Mouse (Mus musculus) midbrain, embryonic 13.5 days (tissue): ENCODE results near the gene Traf3ip3. TPM values are rescaled to one million over a fixed set of nuclear protein-coding genes. Genes with fewer than 3 reads are reported as not detected.

ENCODE experiments used
- ATAC-seq: fragments of 200-750 bp; cut with Nextera tagmentation; 2 replicates; pipeline ENCODE4 v1.8.0; 2017; ENCODE audit warnings: mild to moderate bottlenecking, moderate TSS enrichment, moderate library complexity
- H3K27ac ChIP-seq: fragments of 300-500 bp; sonication (generic); 2 replicates; pipeline ENCODE4 v1.5.1; 2015; ENCODE audit warnings: inconsistent platforms, mild to moderate bottlenecking, moderate library complexity
- H3K27me3 ChIP-seq: fragments of 300-500 bp; sonication (generic); 2 replicates; pipeline ENCODE4 v1.6.1; 2015; ENCODE audit warnings: mild to moderate bottlenecking, inconsistent platforms
- H3K36me3 ChIP-seq: fragments of 300-500 bp; sonication (generic); 2 replicates; pipeline ENCODE4 v1.6.1; 2015; ENCODE audit warnings: mild to moderate bottlenecking, inconsistent platforms
- H3K4me1 ChIP-seq: fragments of 300-500 bp; sonication (generic); replicated peaks from 2 replicates; pipeline ENCODE4 v1.6.1; 2015; ENCODE audit warnings: inconsistent platforms
- H3K4me2 ChIP-seq: fragments of 300-500 bp; sonication (generic); replicated peaks from 2 replicates; pipeline ENCODE4 v1.6.1; 2015; ENCODE audit warnings: moderate library complexity, mild to moderate bottlenecking, inconsistent platforms
- H3K4me3 ChIP-seq: fragments of 300-500 bp; sonication (generic); replicated peaks from 2 replicates; pipeline ENCODE4 v1.5.1; 2015; ENCODE audit warnings: mild to moderate bottlenecking, inconsistent platforms
- H3K9ac ChIP-seq: fragments of 300-500 bp; sonication (generic); replicated peaks from 2 replicates; pipeline ENCODE4 v1.6.1; 2015; ENCODE audit warnings: mild to moderate bottlenecking, inconsistent platforms
- H3K9me3 ChIP-seq: fragments of 300-500 bp; sonication (generic); 2 replicates; pipeline ENCODE4 v1.6.1; 2016; ENCODE audit warnings: mild to moderate bottlenecking, inconsistent platforms
- WGBS: fragments of 180-500 bp; shearing (Covaris S2); methylation state at CpG from one replicate; pipeline ENCODE4 v1.1.7; 2015; 5-methylcytosine and 5-hydroxymethylcytosine counted together
- polyA plus RNA-seq: library from polyadenylated mRNA; unstranded; fragments of >200 nt; fragmentation: Nextera tagmentation; extraction: Ambion mirVana; gene quantifications from 2 replicates; pipeline ENCODE4 v1.2.1, GENCODE M21; 2015

The Traf3ip3 gene
- polyA plus RNA-seq, 1 experiment from 2014 or later = 1.1 TPM

- Histone ChIP-seq H3K27me3 (no peaks in the 10 kb centered on the region), H3K4me3 (peak overlapping the region; percentile 83), H3K4me2 (peak overlapping the region; percentile 66), H3K9me3 (no peaks in the 10 kb centered on the region), H3K27ac (peak overlapping the region; percentile 83), H3K9ac (peak overlapping the region; percentile 78), H3K4me1 (peaks cover 45% of the 10 kb centered on the region), H3K36me3 (no peaks in the 10 kb centered on the region)
- 23% methylated on average over 9 of the region's 9 CpGs for WGBS
- no peak for ATAC-seq
Observed at GRCm38 (mm10) chr1:193173810-193174129, 27.7 kb downstream of the Traf3ip3 start.

GRCm38 (mm10) chr1:193172991-193173809 lies 28.3 kb downstream of the Traf3ip3 start:
- WGBS = 2% methylated on average over 48 of the region's 48 CpGs
- no peaks in the 10 kb centered on the region for H3K9me3 ChIP-seq
- peak overlapping the region; percentile 66 for H3K4me2 ChIP-seq

DNA sequence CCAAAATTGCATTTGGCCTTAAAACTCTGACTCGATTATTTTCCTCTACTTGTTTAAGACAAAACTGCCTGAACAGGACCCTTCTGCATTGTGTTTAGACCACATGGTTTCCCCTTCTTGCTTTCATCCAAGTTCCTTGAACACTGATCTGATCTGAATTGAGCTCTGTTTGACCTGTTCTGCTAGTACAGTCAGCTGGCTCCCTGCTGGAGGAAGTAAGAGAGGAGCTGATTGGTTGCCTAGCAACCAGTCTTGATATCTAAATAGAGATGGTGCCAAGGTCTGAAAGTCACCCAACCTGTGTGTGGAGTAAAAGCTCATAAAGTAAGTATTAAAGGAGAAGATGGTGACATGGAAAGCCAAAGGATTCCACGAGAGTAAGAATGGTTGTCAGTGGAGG lies 31.6 kb downstream of the Traf3ip3 start:
- H3K36me3 ChIP-seq = no peaks in the 10 kb centered on the region
- no peaks in the 10 kb centered on the region for H3K27me3 ChIP-seq
- no peak overlapping the region for H3K27ac ChIP-seq
- no peaks in the 10 kb centered on the region for H3K9me3 ChIP-seq
- peaks cover 31% of the 10 kb centered on the region for H3K4me1 ChIP-seq
- no peak overlapping the region for H3K9ac ChIP-seq
- 74% methylated on average over 2 of the region's 2 CpGs for WGBS
- H3K4me3 ChIP-seq = no peak overlapping the region
- H3K4me2 ChIP-seq = no peak overlapping the region
- no peak for ATAC-seq

More at GRCm38 (mm10) chr1:193172991-193173809, 28.3 kb downstream of the Traf3ip3 start:
- ATAC-seq = peak; percentile 99
- Histone ChIP-seq H3K4me3 (peak overlapping the region; percentile 83), H3K36me3 (no peaks in the 10 kb centered on the region), H3K27ac (peak overlapping the region; percentile 83), H3K4me1 (peaks cover 45% of the 10 kb centered on the region), H3K27me3 (no peaks in the 10 kb centered on the region), H3K9ac (peak overlapping the region; percentile 87)

DNA sequence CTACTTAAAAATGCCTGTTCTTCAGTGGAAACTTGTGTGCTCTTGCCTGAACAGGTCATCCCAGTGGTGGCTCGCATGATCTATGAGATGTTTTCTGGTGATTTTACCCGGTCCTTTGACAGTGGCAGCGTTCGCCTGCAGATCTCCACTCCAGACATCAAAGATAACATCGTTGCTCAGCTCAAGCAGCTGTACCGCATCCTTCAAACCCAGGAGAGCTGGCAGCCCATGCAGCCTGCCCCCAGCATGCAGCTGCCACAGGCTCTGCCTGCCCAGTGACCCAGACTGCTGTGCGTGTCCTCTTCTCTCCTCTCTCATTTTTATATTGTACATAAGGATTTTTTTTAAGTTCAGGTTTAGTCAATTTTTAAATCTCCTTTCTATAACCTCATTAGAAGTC lies 32.3 kb downstream of the Traf3ip3 start:
- ATAC-seq = no peak
- Histone ChIP-seq H3K9me3 (no peaks in the 10 kb centered on the region), H3K27me3 (no peaks in the 10 kb centered on the region), H3K4me3 (no peak overlapping the region), H3K36me3 (no peaks in the 10 kb centered on the region), H3K4me1 (peaks cover 24% of the 10 kb centered on the region), H3K4me2 (no peak overlapping the region), H3K27ac (no peak overlapping the region), H3K9ac (no peak overlapping the region)
- WGBS = 92% methylated on average over 7 of the region's 7 CpGs

- Histone ChIP-seq H3K36me3 (no peaks in the 10 kb centered on the region), H3K9me3 (no peaks in the 10 kb centered on the region), H3K4me2 (no peak within 1 kb of the TSS), H3K27me3 (no peaks in the 10 kb centered on the region), H3K9ac (no peak within 1 kb of the TSS), H3K4me3 (no peak within 1 kb of the TSS), H3K27ac (no peak within 1 kb of the TSS), H3K4me1 (peaks cover 19% of the 10 kb centered on the region)
- WGBS = 91% methylated on average over 3 of the region's 3 CpGs
- ATAC-seq = no peak
Observed at GRCm38 (mm10) chr1:193167746-193168145, 33.8 kb downstream of the Traf3ip3 start, which contains the start of gene A130010J15Rik. TSS of gene A130010J15Rik (plus strand) at chr1:193168046.

DNA sequence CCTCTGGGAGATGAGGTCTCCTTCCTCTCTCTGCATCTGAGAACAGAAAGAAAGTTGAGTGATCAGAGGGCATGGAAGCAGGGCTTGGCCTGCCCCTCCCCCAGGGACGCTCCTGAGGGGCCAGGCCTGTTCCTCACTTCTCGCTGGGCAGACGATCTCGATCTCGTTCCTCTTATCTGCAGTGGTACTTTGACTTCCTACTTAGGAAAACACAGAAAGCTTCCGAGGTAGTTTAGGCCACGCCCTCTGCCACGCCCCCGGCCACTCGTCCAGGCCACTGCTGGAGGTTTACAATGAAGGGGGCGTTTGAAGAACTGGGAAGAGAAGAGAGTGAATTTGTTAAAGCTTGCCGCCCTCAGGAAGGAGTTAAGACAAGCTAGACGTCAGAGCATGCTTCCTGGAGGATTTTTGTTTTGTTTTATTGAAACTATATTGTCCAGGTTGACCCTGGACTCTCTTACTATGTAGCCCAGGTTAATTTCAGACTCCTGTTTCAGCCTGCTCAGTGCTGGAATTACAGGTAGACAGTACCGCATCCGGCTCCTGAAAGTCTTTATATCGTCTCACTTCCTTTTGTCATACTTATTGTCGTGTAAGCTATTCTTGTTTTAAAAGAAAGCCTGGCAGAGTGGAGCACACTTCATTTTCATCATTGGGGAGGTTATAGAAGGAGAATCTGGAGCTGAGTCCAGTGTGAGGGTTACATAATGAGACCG lies 41.0 kb downstream of the Traf3ip3 start:
- Histone ChIP-seq H3K27me3 (peaks cover 2% of the 10 kb centered on the region), H3K4me2 (peak overlapping the region; percentile 29), H3K27ac (no peak overlapping the region), H3K9ac (no peak overlapping the region), H3K9me3 (no peaks in the 10 kb centered on the region), H3K4me3 (no peak overlapping the region), H3K4me1 (peaks cover 7% of the 10 kb centered on the region; the same call in 1 of the 2 replicates), H3K36me3 (no peaks in the 10 kb centered on the region)
- no peak; the same call in 1 of the 2 replicates for ATAC-seq
- 16% methylated on average over 18 of the region's 18 CpGs for WGBS

- no peak for ATAC-seq
- no peaks in the 10 kb centered on the region for H3K9me3 ChIP-seq
- peaks cover 11% of the 10 kb centered on the region for H3K27me3 ChIP-seq
- no peak overlapping the region for H3K9ac ChIP-seq
- H3K4me2 ChIP-seq = no peak overlapping the region
- H3K4me1 ChIP-seq = peaks cover 7% of the 10 kb centered on the region; the same call in 1 of the 2 replicates
- H3K4me3 ChIP-seq = no peak overlapping the region
- no peak overlapping the region for H3K27ac ChIP-seq
- no peaks in the 10 kb centered on the region for H3K36me3 ChIP-seq
- 44% methylated on average over 1 of the region's 1 CpGs for WGBS
Observed at GRCm38 (mm10) chr1:193159613-193160012, 41.9 kb downstream of the Traf3ip3 start.

DNA sequence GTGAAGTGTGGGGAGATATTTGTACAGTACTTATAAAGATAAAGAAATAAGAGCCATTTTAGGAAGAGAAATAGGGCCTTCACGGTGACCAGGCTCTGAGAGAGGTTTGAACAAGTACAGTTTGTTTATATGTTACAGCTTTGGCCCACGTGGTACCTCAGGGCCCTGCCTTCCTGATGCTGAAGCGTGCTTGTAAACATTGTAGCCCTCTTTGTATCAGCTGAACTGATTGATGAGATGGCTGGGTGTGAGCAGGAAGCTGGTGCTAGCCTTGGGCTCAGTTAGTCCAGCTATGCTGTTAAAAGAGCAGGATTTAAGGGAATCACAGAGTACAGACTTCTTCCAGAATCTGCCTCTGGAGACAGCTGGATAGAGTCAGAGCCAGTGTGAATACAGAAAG lies 42.3 kb downstream of the Traf3ip3 start:
- no peaks in the 10 kb centered on the region for H3K9me3 ChIP-seq
- no peak overlapping the region for H3K4me3 ChIP-seq
- H3K4me1 ChIP-seq = peaks cover 7% of the 10 kb centered on the region; the same call in 1 of the 2 replicates
- H3K9ac ChIP-seq = no peak overlapping the region
- peaks cover 15% of the 10 kb centered on the region for H3K27me3 ChIP-seq
- no peak for ATAC-seq
- WGBS = 71% methylated on average over 3 of the region's 3 CpGs
- no peaks in the 10 kb centered on the region for H3K36me3 ChIP-seq
- H3K4me2 ChIP-seq = no peak overlapping the region
- H3K27ac ChIP-seq = no peak overlapping the region

DNA sequence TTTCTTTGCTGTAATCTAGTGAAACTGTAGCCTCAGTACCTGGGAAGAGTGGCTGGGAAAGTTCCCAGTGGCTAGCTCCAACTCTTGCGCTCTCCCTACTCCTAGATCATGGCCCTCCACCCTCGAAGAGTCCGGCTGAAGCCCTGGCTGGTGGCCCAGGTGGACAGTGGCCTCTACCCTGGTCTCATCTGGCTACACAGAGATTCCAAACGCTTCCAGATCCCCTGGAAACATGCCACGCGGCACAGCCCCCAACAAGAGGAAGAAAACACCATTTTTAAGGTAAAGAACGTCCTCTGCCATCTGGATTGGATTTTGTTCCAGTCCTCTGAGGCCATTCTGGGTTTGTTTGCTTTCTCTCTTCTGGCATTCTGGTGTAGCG lies 44.4 kb downstream of the Traf3ip3 start:
- Histone ChIP-seq H3K4me3 (no peak overlapping the region), H3K27ac (no peak overlapping the region), H3K4me1 (peaks cover 15% of the 10 kb centered on the region), H3K36me3 (no peaks in the 10 kb centered on the region), H3K9ac (no peak overlapping the region), H3K27me3 (peaks cover 36% of the 10 kb centered on the region), H3K9me3 (no peaks in the 10 kb centered on the region), H3K4me2 (no peak overlapping the region)
- no peak for ATAC-seq
- WGBS = 82% methylated on average over 8 of the region's 8 CpGs

GRCm38 (mm10) chr1:193156316-193157110 lies 45.0 kb downstream of the Traf3ip3 start:
- Histone ChIP-seq H3K9ac (no peak overlapping the region), H3K27ac (no peak overlapping the region), H3K9me3 (no peaks in the 10 kb centered on the region), H3K27me3 (peaks cover 42% of the 10 kb centered on the region), H3K4me2 (no peak overlapping the region), H3K4me1 (peaks cover 16% of the 10 kb centered on the region), H3K36me3 (no peaks in the 10 kb centered on the region), H3K4me3 (no peak overlapping the region)
- ATAC-seq = no peak
- 78% methylated on average over 15 of the region's 15 CpGs for WGBS

DNA sequence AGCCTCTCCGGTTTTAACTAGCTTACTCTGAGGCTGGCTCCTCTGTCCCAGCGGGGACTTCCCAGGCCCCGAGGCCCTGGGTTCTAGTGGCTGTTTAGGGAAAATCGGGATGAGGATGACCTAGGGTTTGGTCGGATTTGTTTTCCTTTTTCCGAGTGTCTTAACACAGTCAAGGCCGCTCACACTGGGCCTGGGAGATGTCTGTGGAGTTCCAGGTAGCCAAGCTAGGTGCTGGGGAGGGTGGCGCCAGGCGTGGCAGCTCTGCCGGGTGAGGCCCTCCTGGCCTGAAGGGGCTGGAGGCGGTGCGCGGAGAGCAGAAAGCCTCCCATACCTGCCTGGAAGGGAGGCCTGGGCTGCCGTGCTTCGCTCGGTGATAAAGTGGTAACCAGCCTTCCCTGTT lies 47.9 kb downstream of the Traf3ip3 start:
- WGBS = 26% methylated on average over 16 of the region's 16 CpGs
- Histone ChIP-seq H3K9ac (no peak overlapping the region), H3K4me2 (no peak overlapping the region), H3K36me3 (no peaks in the 10 kb centered on the region), H3K27ac (no peak overlapping the region), H3K4me3 (no peak overlapping the region), H3K9me3 (no peaks in the 10 kb centered on the region), H3K4me1 (peaks cover 14% of the 10 kb centered on the region), H3K27me3 (peaks cover 47% of the 10 kb centered on the region)
- ATAC-seq = no peak; the same call in 1 of the 2 replicates

DNA sequence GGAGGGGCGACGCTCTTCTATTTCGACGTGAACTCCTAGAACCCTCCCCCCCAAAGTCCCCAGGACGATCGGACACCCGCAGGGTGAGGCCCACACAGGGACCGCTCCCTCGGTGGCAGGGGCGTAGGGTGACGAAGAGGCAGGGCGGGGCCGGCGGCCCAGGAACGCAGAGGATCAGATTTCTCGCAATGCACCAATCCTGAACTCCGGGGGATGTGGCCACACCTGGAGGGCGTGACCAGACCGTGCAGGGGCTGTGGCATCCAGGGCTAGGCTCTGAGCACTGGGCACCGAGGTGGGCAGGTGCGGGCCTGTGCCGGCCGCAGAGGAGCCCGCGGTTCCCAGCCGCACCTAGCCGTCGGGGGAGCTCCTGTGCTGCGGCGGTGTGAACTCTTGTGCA lies 48.6 kb downstream of the Traf3ip3 start, which contains the start of gene Irf6:
TSS of gene Irf6 (plus strand) at position 240 of the 400 bp plus-strand sequence.
- no peaks in the 10 kb centered on the region for H3K36me3 ChIP-seq
- peak within 1 kb of the TSS; percentile 27 for H3K4me3 ChIP-seq
- H3K27me3 ChIP-seq = peaks cover 47% of the 10 kb centered on the region
- no peak within 1 kb of the TSS for H3K27ac ChIP-seq
- H3K4me2 ChIP-seq = peak within 1 kb of the TSS; percentile 44
- no peak within 1 kb of the TSS for H3K9ac ChIP-seq
- WGBS = under 1% methylated on average over 30 of the region's 30 CpGs
- peaks cover 14% of the 10 kb centered on the region for H3K4me1 ChIP-seq
- ATAC-seq = peak; percentile 86
- no peaks in the 10 kb centered on the region for H3K9me3 ChIP-seq
